8 mouse cellular contexts compared by ENCODE assay signal in genomic region chr2:163644575-163645385, GRCm38 (mm10). TPM values are rescaled to one million over a fixed set of nuclear protein-coding genes. Genes with fewer than 3 reads are reported as not detected.
A peak's percentile ranks its signal among the peaks of the same experiment; 100 is the strongest.
DNase-seq lines count a peak whose midpoint lies in the region; ATAC-seq and TF ChIP-seq lines count a peak whose summit lies in the region.

TSS of gene Serinc3 (minus strand) at chr2:163645131.

- peak within 1 kb of the TSS; percentile 84 for H3K9ac ChIP-seq in lung, postnatal 0 days (replicated peaks; ENCODE audit: low read depth)

- peaks cover 21% of the 10 kb centered on the region for H3K36me3 ChIP-seq in hindbrain, embryonic 10.5 days
- H3K36me3 ChIP-seq in lung, postnatal 0 days (ENCODE audit: insufficient read depth, low read length): no peaks in the 10 kb centered on the region

- H3K4me3 ChIP-seq in hindbrain, embryonic 10.5 days: peak within 1 kb of the TSS; percentile 77
- peak within 1 kb of the TSS; percentile 84 for H3K4me3 ChIP-seq in lung, postnatal 0 days (ENCODE audit: low read depth, low read length)

- peak; percentile 77 for TF ChIP-seq EP300 in lung, postnatal 0 days (IDR thresholded peaks at IDR 0.05)

- no peaks in the 10 kb centered on the region for H3K27me3 ChIP-seq in hindbrain, embryonic 10.5 days (ENCODE audit: insufficient read depth, poor library complexity, severe bottlenecking)
- no peaks in the 10 kb centered on the region for H3K27me3 ChIP-seq in lung, postnatal 0 days (replicated peaks; ENCODE audit: insufficient read depth, low read length)

- TF ChIP-seq CTCF in lung, postnatal 0 days (IDR thresholded peaks at IDR 0.05): peak; percentile 80

- peak; percentile 91 for DNase-seq in MEL-GATA-1-ER (ENCODE audit: extremely low read depth, low read depth)
- peak; percentile 99 for DNase-seq in cerebellum, adult 8-10 months
- DNase-seq in hindbrain, embryonic 10.5 days (ENCODE audit: low spot score): peak; percentile 99
- peak; percentile 98 for DNase-seq in layer of hippocampus, adult 9-11 months
- peak; percentile 98 for DNase-seq in lung, postnatal 0 days (ENCODE audit: low spot score)
- DNase-seq in ovary, postnatal 14 days (ENCODE audit: low spot score): peak; percentile 99
- peak; percentile 100 for DNase-seq in thymus, postnatal 14 days

- peak; percentile 95 for ATAC-seq in frontal cortex, adult (ENCODE audit: low TSS enrichment)
- ATAC-seq in lung, postnatal 0 days: peak; percentile 95

- H3K4me2 ChIP-seq in lung, postnatal 0 days (replicated peaks; ENCODE audit: low read depth, low read length): peak within 1 kb of the TSS; percentile 69

- H3K9me3 ChIP-seq in hindbrain, embryonic 10.5 days: no peaks in the 10 kb centered on the region
- no peaks in the 10 kb centered on the region for H3K9me3 ChIP-seq in lung, postnatal 0 days (ENCODE audit: low read length)

- peaks cover 28% of the 10 kb centered on the region for H3K4me1 ChIP-seq in hindbrain, embryonic 10.5 days (replicated peaks)
- H3K4me1 ChIP-seq in lung, postnatal 0 days (ENCODE audit: insufficient read depth, low read depth, low read length): peaks cover 8% of the 10 kb centered on the region; the same call in 1 of the 2 replicates

- under 1% methylated on average over 74 of the region's 74 CpGs for WGBS in hindbrain, embryonic 10.5 days
- WGBS in lung, postnatal 0 days: 1% methylated on average over 73 of the region's 74 CpGs

- H3K27ac ChIP-seq in hindbrain, embryonic 10.5 days: peak within 1 kb of the TSS; percentile 96
- peak within 1 kb of the TSS; percentile 99 for H3K27ac ChIP-seq in lung, postnatal 0 days (ENCODE audit: low read length)

RNA-seq across cellular contexts. Expression of gene Serinc3, which starts in this region (rescaled TPM):
- 24.2 and 25.6 TPM in 2 replicates for polyA plus RNA-seq in hindbrain, embryonic 10.5 days (2016; fragmentation: Nextera tagmentation; extraction: Ambion mirVana)
- 96.7 and 106 TPM in 2 replicates for polyA plus RNA-seq in lung, postnatal 0 days (2015; fragmentation: Nextera tagmentation; extraction: Ambion mirVana)

Comparison
In these comparisons a context has a peak if more than half of its experiments do, and no peak if none do; other contexts are left out.
1. Peak in every context shown above with its lines: DNase-seq, ATAC-seq, H3K4me3 ChIP-seq and H3K27ac ChIP-seq.